12 mouse cellular contexts compared by ENCODE assay signal in the genomic region with DNA sequence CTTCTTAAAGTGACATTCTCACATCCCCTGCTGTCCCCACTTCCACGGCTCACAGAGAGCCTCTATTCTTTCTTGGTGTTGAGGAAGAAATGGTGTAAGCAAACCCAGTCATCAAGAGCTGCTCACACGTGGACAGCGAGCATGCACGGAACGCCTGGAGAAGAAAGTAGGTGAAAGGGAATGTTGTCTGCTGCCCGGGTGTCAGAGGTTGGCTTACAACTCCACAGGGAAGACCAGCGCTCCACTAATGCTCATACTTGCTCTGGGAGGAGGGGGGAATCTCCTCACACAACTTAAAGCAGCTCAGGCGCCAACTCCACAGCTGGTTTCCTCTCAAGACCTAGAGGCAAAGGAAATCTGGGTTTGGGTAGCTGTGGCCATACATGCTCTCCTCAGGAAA.
DNase-seq lines count a peak whose midpoint lies in the region; ATAC-seq and TF ChIP-seq lines count a peak whose summit lies in the region.
"Had no signal": no experiment of that assay in that cellular context is flagged by ENCODE, and none has a peak within 500 bp of the region (broad histone marks: within the 10 kb centered on the region; RNA-seq: fewer than 3 reads in every experiment).

No protein-coding gene starts in this region.

- H3K9me3 ChIP-seq in hindbrain, embryonic 10.5 days = peaks cover 3% of the 10 kb centered on the region; the same call in 1 of the 2 replicates
- H3K9me3 ChIP-seq in hindbrain, postnatal 0 days (ENCODE audit: low read length) = no peaks in the 10 kb centered on the region
- H3K9me3 ChIP-seq in forebrain, embryonic 14.5 days (replicated peaks; ENCODE audit: control insufficient read depth, low read length) = peaks cover 5% of the 10 kb centered on the region; the same call in 1 of the 2 replicates

- TF ChIP-seq CTCF in hindbrain, postnatal 0 days (IDR thresholded peaks at IDR 0.05; ENCODE audit: low read depth) = no peak

- H3K4me1 ChIP-seq in hindbrain, embryonic 10.5 days (replicated peaks) = peaks cover 26% of the 10 kb centered on the region
- H3K4me1 ChIP-seq in hindbrain, postnatal 0 days (ENCODE audit: insufficient read depth, low read length) = no peaks in the 10 kb centered on the region
- H3K4me1 ChIP-seq in forebrain, embryonic 14.5 days (ENCODE audit: control insufficient read depth, insufficient read depth, low read length) = no peaks in the 10 kb centered on the region

- no peak overlapping the region for H3K9ac ChIP-seq in hindbrain, postnatal 0 days (replicated peaks; ENCODE audit: low read length)
- no peak overlapping the region for H3K9ac ChIP-seq in forebrain, embryonic 14.5 days (ENCODE audit: low read length)

- 39% methylated on average over 8 of the region's 8 CpGs for WGBS in hindbrain, embryonic 10.5 days
- WGBS in hindbrain, postnatal 0 days = 46% methylated on average over 8 of the region's 8 CpGs
- 54% methylated on average over 8 of the region's 8 CpGs for WGBS in forebrain, embryonic 14.5 days

- peak; percentile 29 for DNase-seq in hindbrain, embryonic 10.5 days (ENCODE audit: low spot score)
- no peak for DNase-seq in hindbrain, postnatal 0 days (ENCODE audit: low spot score)
- DNase-seq in ovary, postnatal 36 days (ENCODE audit: low spot score) = peak; percentile 26
- DNase-seq in ovary, postnatal 10 days (ENCODE audit: low spot score) = no peak
- peak; percentile 47 for DNase-seq in heart, postnatal 4 days
- DNase-seq in layer of hippocampus, postnatal 36 days = no peak
- no peak for DNase-seq in forebrain, embryonic 14.5 days (ENCODE audit: low spot score)
- DNase-seq: cerebellum, adult 9-11 months; layer of hippocampus, adult 9-11 months; right cerebral cortex, postnatal 4 days had no signal

- H3K4me3 ChIP-seq in hindbrain, embryonic 10.5 days = no peak overlapping the region
- H3K4me3 ChIP-seq in hindbrain, postnatal 0 days (ENCODE audit: low read length) = no peak overlapping the region
- H3K4me3 ChIP-seq in forebrain, embryonic 14.5 days (ENCODE audit: low read depth, low read length) = no peak overlapping the region

- no peak overlapping the region for H3K4me2 ChIP-seq in hindbrain, postnatal 0 days (ENCODE audit: low read depth, low read length)
- no peak overlapping the region for H3K4me2 ChIP-seq in forebrain, embryonic 14.5 days (ENCODE audit: low read length)

- ATAC-seq in hindbrain, postnatal 0 days = no peak
- no peak for ATAC-seq in cerebellum, adult (ENCODE audit: insufficient number of reproducible peaks, low FRiP score, low TSS enrichment)
- ATAC-seq in forebrain, embryonic 14.5 days = no peak

- no peaks in the 10 kb centered on the region for H3K27me3 ChIP-seq in hindbrain, embryonic 10.5 days (ENCODE audit: insufficient read depth, poor library complexity, severe bottlenecking)
- no peaks in the 10 kb centered on the region for H3K27me3 ChIP-seq in hindbrain, postnatal 0 days (ENCODE audit: insufficient read depth, low read length)
- H3K27me3 ChIP-seq in forebrain, embryonic 14.5 days (replicated peaks; ENCODE audit: control insufficient read depth, insufficient read depth, low read length) = no peaks in the 10 kb centered on the region
- H3K27me3 ChIP-seq: CH12.LX had no signal

- H3K27ac ChIP-seq in hindbrain, embryonic 10.5 days = no peak overlapping the region
- no peak overlapping the region for H3K27ac ChIP-seq in hindbrain, postnatal 0 days
- no peak overlapping the region for H3K27ac ChIP-seq in forebrain, embryonic 14.5 days (ENCODE audit: low read depth, low read length)

- no peaks in the 10 kb centered on the region for H3K36me3 ChIP-seq in hindbrain, embryonic 10.5 days
- no peaks in the 10 kb centered on the region for H3K36me3 ChIP-seq in hindbrain, postnatal 0 days (ENCODE audit: insufficient read depth, low read length)
- no peaks in the 10 kb centered on the region for H3K36me3 ChIP-seq in forebrain, embryonic 14.5 days (ENCODE audit: control insufficient read depth, insufficient read depth, low read length)

Comparison
In these comparisons a context has a peak if more than half of its experiments do, and no peak if none do; other contexts are left out.
1. DNase-seq: peak in hindbrain, embryonic 10.5 days (single experiment), ovary, postnatal 36 days (single experiment) and heart, postnatal 4 days (single experiment); none in hindbrain, postnatal 0 days (single experiment), ovary, postnatal 10 days (single experiment), layer of hippocampus, postnatal 36 days (0 of 2) and forebrain, embryonic 14.5 days (single experiment).